18 mouse cellular contexts compared by ENCODE assay signal in the genomic region with DNA sequence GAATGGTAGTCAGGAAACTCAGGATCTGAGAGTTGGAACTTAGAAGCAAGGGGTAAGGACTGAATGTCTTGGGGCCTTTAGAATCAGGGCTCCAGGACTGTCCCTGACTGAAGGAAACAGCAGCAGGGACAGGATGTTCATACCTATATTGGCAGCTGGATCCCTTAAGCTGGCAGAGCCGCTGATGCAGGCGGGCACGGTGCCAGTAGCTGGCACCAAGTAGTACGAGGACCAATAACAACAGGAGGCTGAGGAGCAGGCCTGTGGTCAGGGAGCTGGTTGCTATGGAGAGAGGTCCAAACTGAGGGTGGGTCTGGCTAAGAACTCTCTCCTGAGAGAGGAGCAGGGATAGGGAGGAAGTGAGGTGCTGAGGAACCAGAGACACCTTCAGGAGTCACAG. TPM values are rescaled to one million over a fixed set of nuclear protein-coding genes. Genes with fewer than 3 reads are reported as not detected.
"Had no signal": no experiment of that assay in that cellular context is flagged by ENCODE, and none has a peak within 500 bp of the region (broad histone marks: within the 10 kb centered on the region; RNA-seq: fewer than 3 reads in every experiment).

No protein-coding gene starts in this region.

- H3K36me3 ChIP-seq: midbrain, embryonic 15.5 days had no signal

- H3K4me3 ChIP-seq: lung, embryonic 15.5 days; megakaryocyte, embryonic 14.5 days; midbrain, embryonic 13.5 days; midbrain, embryonic 15.5 days; neural tube, embryonic 12.5 days; stomach, embryonic 15.5 days had no signal

- H3K9ac ChIP-seq: lung, embryonic 15.5 days; midbrain, embryonic 15.5 days; neural tube, embryonic 12.5 days; stomach, embryonic 15.5 days had no signal

- H3K4me2 ChIP-seq: lung, embryonic 15.5 days; midbrain, embryonic 11.5 days; midbrain, embryonic 13.5 days; midbrain, embryonic 15.5 days; neural tube, embryonic 12.5 days; stomach, embryonic 15.5 days had no signal

- DNase-seq: lung, adult 2 months; lung, postnatal 14 days; lung, postnatal 36 days; right cerebral cortex, postnatal 14 days; thymus, adult 2 months; thymus, postnatal 25 days; thymus, postnatal 4 days had no signal

- ATAC-seq: lung, postnatal 0 days; midbrain, embryonic 13.5 days; midbrain, embryonic 15.5 days had no signal

- H3K27me3 ChIP-seq: lung, embryonic 15.5 days; neural tube, embryonic 12.5 days; stomach, embryonic 15.5 days had no signal

- H3K9me3 ChIP-seq: lung, embryonic 15.5 days; megakaryocyte, embryonic 14.5 days; midbrain, embryonic 13.5 days; midbrain, embryonic 15.5 days; neural tube, embryonic 12.5 days; stomach, embryonic 15.5 days had no signal

- H3K27ac ChIP-seq: lung, embryonic 15.5 days; macrophage; midbrain, embryonic 13.5 days; midbrain, embryonic 15.5 days; neural tube, embryonic 12.5 days; stomach, embryonic 15.5 days; stomach, postnatal 0 days had no signal

RNA-seq across cellular contexts. Expression of a gene that starts 4.0 kb away (rescaled TPM):
- polyA plus RNA-seq: macrophage had no signal

RNA-seq across cellular contexts. Expression of a gene that starts 19.0 kb away (rescaled TPM):
- polyA plus RNA-seq: macrophage; spleen, adult 2 months had no signal

RNA-seq across cellular contexts. Expression of a gene that starts 20.0 kb away (rescaled TPM):
- polyA plus RNA-seq: macrophage; midbrain, embryonic 11.5 days had no signal

RNA-seq across cellular contexts. Expression of a gene that starts 23.3 kb away (rescaled TPM):
- polyA plus RNA-seq: lung, adult 2 months; macrophage had no signal
